Mouse (Mus musculus) neural tube, embryonic 10.5 days (tissue): ENCODE results near the gene Spocd1.

Experiments
- DNase-seq: peaks from one replicate; pipeline ENCODE4 v3.0.0-alpha.2; 2017; ENCODE audit warnings: low spot score; ENCODE audit errors: extremely low spot score

The Spocd1 gene

DNA sequence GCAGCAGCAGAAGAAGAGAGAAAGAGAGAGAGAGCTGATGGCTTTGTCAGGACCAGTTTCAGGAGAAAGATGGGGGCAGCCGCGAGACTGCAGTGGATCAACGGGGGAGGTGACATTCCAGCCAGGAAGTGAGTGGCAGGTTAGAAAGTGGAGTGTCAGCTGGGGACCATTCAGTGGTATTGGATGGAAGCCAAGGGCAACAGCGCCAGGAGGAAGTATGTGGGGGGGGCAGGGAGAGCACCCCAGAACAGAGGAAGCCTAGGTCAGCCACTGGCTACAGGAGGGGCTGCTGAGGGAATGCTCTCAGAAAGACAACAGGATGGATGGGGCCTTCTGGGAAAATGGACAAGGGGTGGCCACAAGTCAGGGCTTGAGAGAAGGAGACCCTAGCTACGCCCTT lies 72.7 kb downstream of the Spocd1 start:
- DNase-seq = no peak

DNA sequence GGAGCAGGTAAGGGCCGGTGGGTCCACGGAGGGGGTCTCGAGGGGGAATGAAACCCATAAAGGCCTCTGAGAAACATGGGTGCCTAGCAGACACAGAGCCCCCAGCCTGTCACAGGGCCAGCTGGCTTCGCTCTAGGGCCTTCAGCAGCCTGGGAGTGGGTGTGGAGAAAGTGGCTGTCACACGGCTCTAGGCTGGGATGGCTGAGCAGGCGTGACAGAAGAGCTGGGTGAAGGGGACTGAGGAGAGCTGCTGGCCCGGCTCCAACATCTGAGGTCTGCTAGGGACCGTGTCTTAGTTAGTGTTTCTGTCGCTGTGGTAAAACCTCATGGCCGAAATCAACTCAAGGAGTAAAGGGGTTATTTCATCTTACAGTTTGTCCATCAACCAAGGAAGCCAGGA lies 73.1 kb downstream of the Spocd1 start:
- no peak for DNase-seq

DNA sequence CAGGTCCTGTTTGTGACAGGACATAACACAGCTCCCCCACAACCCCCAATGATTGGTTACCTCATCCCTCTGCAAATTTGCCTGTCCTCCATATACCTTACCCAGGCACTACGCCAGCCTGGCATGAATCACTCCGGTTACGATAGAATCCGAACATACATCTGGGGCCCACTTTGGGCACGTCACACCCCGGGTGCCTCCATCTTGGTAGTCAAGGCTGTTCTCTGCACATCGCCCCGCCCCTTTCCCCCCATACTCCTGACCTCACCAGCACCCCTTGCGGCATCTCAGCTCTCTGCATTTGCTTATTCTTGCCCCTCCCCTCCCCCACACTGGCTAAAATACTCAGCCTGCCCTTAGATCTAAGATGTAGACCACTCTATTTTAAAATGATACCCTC lies 76.5 kb downstream of the Spocd1 start:
- no peak for DNase-seq

DNA sequence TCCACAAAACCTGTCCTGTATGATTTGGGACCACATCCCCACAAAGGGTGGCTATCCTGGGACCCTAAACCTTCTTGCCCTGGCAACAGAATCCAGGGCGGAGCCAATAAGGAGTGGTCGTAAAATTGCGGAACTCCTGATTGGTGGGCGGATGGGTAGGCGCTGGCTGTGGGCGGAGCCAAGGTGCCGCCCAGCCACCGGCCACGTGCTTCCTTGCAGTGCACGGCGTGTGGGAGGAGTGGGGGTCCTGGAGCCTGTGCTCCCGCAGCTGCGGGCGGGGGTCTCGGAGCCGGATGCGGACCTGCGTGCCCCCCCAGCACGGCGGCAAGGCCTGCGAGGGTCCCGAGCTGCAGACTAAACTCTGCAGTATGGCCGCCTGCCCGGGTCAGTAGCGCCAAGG lies 77.5 kb downstream of the Spocd1 start:
- peak; percentile 54 for DNase-seq
